Mouse (Mus musculus) layer of hippocampus, postnatal 36 days (tissue): ENCODE results near the gene D2hgdh. TPM values are rescaled to one million over a fixed set of nuclear protein-coding genes. Genes with fewer than 3 reads are reported as not detected.

Experiments
- total RNA-seq, 2 experiments: library from RNA; stranded (reverse); gene quantifications; 2 replicates each; pipeline ENCODE4 v1.2.3; 2021

The D2hgdh gene
- total RNA-seq, 2 experiments from 2014 or later, result 16.1 to 18.5 TPM

Other genes with a start within 250 kb of the D2hgdh start
- gene Stk25, start 166.2 kb upstream of the D2hgdh start, total RNA-seq, result 100 to 1,000 TPM; 397 to 399 TPM
- 10 to 100 TPM; 64.5 to 79.7 TPM for gene Bok, start 139.2 kb upstream of the D2hgdh start, total RNA-seq
- gene Atg4b, start 73.4 kb upstream of the D2hgdh start, total RNA-seq, result 10 to 100 TPM; 79.8 to 84.8 TPM
- gene Thap4, start 70.0 kb upstream of the D2hgdh start, total RNA-seq, result 10 to 100 TPM; 34.2 to 34.3 TPM
- gene Dtymk, start 23.0 kb upstream of the D2hgdh start, total RNA-seq, result 10 to 100 TPM; 57.5 to 65.4 TPM
- gene Ing5, start 20.9 kb upstream of the D2hgdh start, total RNA-seq, result 10 to 100 TPM; 12.9 to 13.8 TPM
- under 1 TPM; 0.40 to 0.46 TPM for gene Gal3st2, start 36.4 kb downstream of the D2hgdh start, total RNA-seq
- under 1 TPM in 1 of 2 experiments, not detected in 1; 0.57 TPM for gene Gal3st2b, start 93.4 kb downstream of the D2hgdh start, total RNA-seq
- gene Gal3st2c, start 165.6 kb downstream of the D2hgdh start, total RNA-seq, result under 1 TPM; 0.08 to 0.10 TPM
- 10 to 100 TPM; 10.4 to 12.3 TPM for gene Neu4, start 195.5 kb downstream of the D2hgdh start, total RNA-seq
- not detected for gene Pdcd1, start 227.6 kb downstream of the D2hgdh start, total RNA-seq